Mouse (Mus musculus): Measurements from ENCODE around the gene Gm10324.
"Not testable (repeated sequence)": the region's sequence is repeated elsewhere in the genome, so short reads cannot be mapped to it uniquely, and the experiment has no call there.

Gene Gm10324

GRCm38 (mm10) chr13:66119247-66119646 lies at the start of gene Gm10324:
TSS of gene Gm10324 (plus strand) at chr13:66119547.
- DNase-seq (ENCODE audit: low spot score in 2 of 2) = not testable (repeated sequence)
